Mouse (Mus musculus) forebrain, embryonic 12.5 days (tissue): ENCODE data around the gene Col9a3. TPM values are rescaled to one million over a fixed set of nuclear protein-coding genes. Genes with fewer than 3 reads are reported as not detected.

Experiments used
- ATAC-seq: fragments of 200-750 bp; cut with Nextera tagmentation; 2 replicates; pipeline ENCODE4 v1.8.0; 2017; ENCODE audit warnings: moderate TSS enrichment; ENCODE audit not compliant: low FRiP score
- H3K27ac ChIP-seq: fragments of 300-500 bp; sonication (generic); 2 replicates; pipeline ENCODE4 v1.5.1; 2016; ENCODE audit warnings: mild to moderate bottlenecking
- H3K27me3 ChIP-seq: fragments of 300-500 bp; sonication (generic); 2 replicates; pipeline ENCODE4 v1.6.1; 2016; ENCODE audit warnings: mild to moderate bottlenecking
- H3K36me3 ChIP-seq: fragments of 300-500 bp; sonication (generic); replicated peaks from 2 replicates; pipeline ENCODE4 v1.6.1; 2016; ENCODE audit warnings: mild to moderate bottlenecking
- H3K4me1 ChIP-seq: fragments of 300-500 bp; sonication (generic); 2 replicates; pipeline ENCODE4 v1.6.1; 2016
- H3K4me2 ChIP-seq: fragments of 300-500 bp; sonication (generic); 2 replicates; pipeline ENCODE4 v1.6.1; 2016; ENCODE audit warnings: mild to moderate bottlenecking, moderate library complexity
- H3K4me3 ChIP-seq: fragments of 300-500 bp; sonication (generic); replicated peaks from 2 replicates; pipeline ENCODE4 v1.5.1; 2016; ENCODE audit warnings: mild to moderate bottlenecking
- H3K9ac ChIP-seq: fragments of 300-500 bp; sonication (generic); 2 replicates; pipeline ENCODE4 v1.6.1; 2016; ENCODE audit warnings: mild to moderate bottlenecking
- H3K9me3 ChIP-seq: fragments of 300-500 bp; sonication (generic); 2 replicates; pipeline ENCODE4 v1.6.1; 2016
- WGBS: fragments of 180-500 bp; shearing (Covaris S2); methylation state at CpG from one replicate; pipeline ENCODE4 v1.1.7; 2016; 5-methylcytosine and 5-hydroxymethylcytosine counted together
- polyA plus RNA-seq: library from polyadenylated mRNA; unstranded; fragments of >200 nt; fragmentation: Nextera tagmentation; extraction: Ambion mirVana; gene quantifications from 2 replicates; pipeline ENCODE4 v1.2.1, GENCODE M21; 2016

The Col9a3 gene
- polyA plus RNA-seq, 1 experiment from 2014 or later = 28.6 TPM

GRCm38 (mm10) chr2:180642555-180643260, 45.1 kb downstream of the Col9a3 start, which contains the start of gene Tcfl5:
Tcfl5 (minus strand) TSS chr2:180642708.
- H3K4me2 ChIP-seq = peak within 1 kb of the TSS; percentile 44
- no peak within 1 kb of the TSS for H3K9ac ChIP-seq
- peak within 1 kb of the TSS; percentile 37 for H3K4me3 ChIP-seq
- WGBS = 3% methylated on average over 41 of the region's 56 CpGs
- peaks cover 56% of the 10 kb centered on the region for H3K27me3 ChIP-seq
- H3K27ac ChIP-seq = no peak within 1 kb of the TSS
- no peaks in the 10 kb centered on the region for H3K36me3 ChIP-seq
- peaks cover 6% of the 10 kb centered on the region for H3K4me1 ChIP-seq
- ATAC-seq = no peak
- H3K9me3 ChIP-seq = peaks cover 21% of the 10 kb centered on the region

- Histone ChIP-seq H3K9ac (no peak overlapping the region), H3K36me3 (no peaks in the 10 kb centered on the region), H3K4me3 (no peak overlapping the region), H3K27ac (no peak overlapping the region), H3K27me3 (peaks cover 61% of the 10 kb centered on the region), H3K4me2 (no peak overlapping the region), H3K9me3 (peaks cover 21% of the 10 kb centered on the region), H3K4me1 (peaks cover 6% of the 10 kb centered on the region)
- no peak for ATAC-seq
Measured at GRCm38 (mm10) chr2:180643626-180644025, 46.0 kb downstream of the Col9a3 start.

- no peak for ATAC-seq
- Histone ChIP-seq H3K9ac (no peak overlapping the region), H3K4me1 (peaks cover 5% of the 10 kb centered on the region)
Measured at GRCm38 (mm10) chr2:180646841-180647240, 49.3 kb downstream of the Col9a3 start.

GRCm38 (mm10) chr2:180654666-180655065, 57.1 kb downstream of the Col9a3 start:
- no peaks in the 10 kb centered on the region for H3K9me3 ChIP-seq
- ATAC-seq = no peak
- WGBS = 83% methylated on average over 7 of the region's 7 CpGs
- H3K4me3 ChIP-seq = no peak overlapping the region
- no peak overlapping the region for H3K4me2 ChIP-seq
- H3K4me1 ChIP-seq = peaks cover 9% of the 10 kb centered on the region
- no peak overlapping the region for H3K9ac ChIP-seq
- no peaks in the 10 kb centered on the region for H3K36me3 ChIP-seq
- no peak overlapping the region for H3K27ac ChIP-seq
- H3K27me3 ChIP-seq = no peaks in the 10 kb centered on the region

More at GRCm38 (mm10) chr2:180646841-180647240, 49.3 kb downstream of the Col9a3 start:
- Histone ChIP-seq H3K36me3 (no peaks in the 10 kb centered on the region), H3K27ac (no peak overlapping the region), H3K4me3 (no peak overlapping the region), H3K4me2 (no peak overlapping the region), H3K27me3 (peaks cover 37% of the 10 kb centered on the region), H3K9me3 (peaks cover 21% of the 10 kb centered on the region)

GRCm38 (mm10) chr2:180655150-180655549, 57.6 kb downstream of the Col9a3 start:
- Histone ChIP-seq H3K36me3 (no peaks in the 10 kb centered on the region), H3K9me3 (no peaks in the 10 kb centered on the region), H3K27me3 (no peaks in the 10 kb centered on the region), H3K9ac (no peak overlapping the region), H3K4me1 (peaks cover 12% of the 10 kb centered on the region), H3K27ac (no peak overlapping the region), H3K4me2 (no peak overlapping the region), H3K4me3 (no peak overlapping the region)
- ATAC-seq = no peak
- WGBS = 54% methylated on average over 6 of the region's 6 CpGs

- Histone ChIP-seq H3K27ac (no peak overlapping the region), H3K4me2 (no peak overlapping the region), H3K9ac (no peak overlapping the region), H3K4me3 (no peak overlapping the region), H3K36me3 (peaks cover 21% of the 10 kb centered on the region), H3K27me3 (no peaks in the 10 kb centered on the region), H3K4me1 (peaks cover 12% of the 10 kb centered on the region), H3K9me3 (no peaks in the 10 kb centered on the region)
- ATAC-seq = peak; percentile 70; the same call in 1 of the 2 replicates
- WGBS = 69% methylated on average over 4 of the region's 4 CpGs
Measured at GRCm38 (mm10) chr2:180657394-180658013, 59.9 kb downstream of the Col9a3 start.

- no peaks in the 10 kb centered on the region for H3K9me3 ChIP-seq
- H3K36me3 ChIP-seq = peaks cover 21% of the 10 kb centered on the region
- peaks cover 12% of the 10 kb centered on the region for H3K4me1 ChIP-seq
- 89% methylated on average over 5 of the region's 5 CpGs for WGBS
- no peak overlapping the region for H3K4me2 ChIP-seq
- no peak overlapping the region for H3K27ac ChIP-seq
- no peaks in the 10 kb centered on the region for H3K27me3 ChIP-seq
- H3K4me3 ChIP-seq = no peak overlapping the region
- ATAC-seq = no peak
- no peak overlapping the region for H3K9ac ChIP-seq
Measured at GRCm38 (mm10) chr2:180658381-180658780, 60.8 kb downstream of the Col9a3 start.

GRCm38 (mm10) chr2:180659353-180660150, 62.0 kb downstream of the Col9a3 start:
- Histone ChIP-seq H3K4me1 (peaks cover 12% of the 10 kb centered on the region), H3K9me3 (no peaks in the 10 kb centered on the region), H3K4me2 (peak overlapping the region; percentile 48), H3K27me3 (no peaks in the 10 kb centered on the region), H3K27ac (no peak overlapping the region), H3K36me3 (peaks cover 21% of the 10 kb centered on the region), H3K9ac (peak overlapping the region; percentile 44; the same call in 1 of the 2 replicates), H3K4me3 (peak overlapping the region; percentile 19)
- 25% methylated on average over 42 of the region's 42 CpGs for WGBS
- peak; percentile 28; the same call in 1 of the 2 replicates for ATAC-seq

- H3K4me3 ChIP-seq = no peak overlapping the region
- 95% methylated on average over 5 of the region's 5 CpGs for WGBS
- no peak for ATAC-seq
- H3K27me3 ChIP-seq = no peaks in the 10 kb centered on the region
- no peak overlapping the region for H3K27ac ChIP-seq
- H3K4me2 ChIP-seq = no peak overlapping the region
- H3K9ac ChIP-seq = no peak overlapping the region
- peaks cover 29% of the 10 kb centered on the region for H3K36me3 ChIP-seq
- peaks cover 8% of the 10 kb centered on the region for H3K4me1 ChIP-seq
- no peaks in the 10 kb centered on the region for H3K9me3 ChIP-seq
Measured at GRCm38 (mm10) chr2:180660521-180660920, 62.9 kb downstream of the Col9a3 start.

- Histone ChIP-seq H3K4me3 (no peak overlapping the region), H3K27ac (no peak overlapping the region), H3K36me3 (peaks cover 44% of the 10 kb centered on the region), H3K9me3 (no peaks in the 10 kb centered on the region), H3K27me3 (no peaks in the 10 kb centered on the region), H3K4me1 (peaks cover 8% of the 10 kb centered on the region), H3K4me2 (no peak overlapping the region), H3K9ac (no peak overlapping the region)
- ATAC-seq = no peak
- 90% methylated on average over 4 of the region's 4 CpGs for WGBS
Measured at GRCm38 (mm10) chr2:180662008-180662407, 64.4 kb downstream of the Col9a3 start.
